Mouse (Mus musculus) CH12.LX (cell line): Measurements from ENCODE around the gene Pomt2. TPM values are rescaled to one million over a fixed set of nuclear protein-coding genes. Genes with fewer than 3 reads are reported as not detected.

ENCODE experiments used
- DNase-seq: peaks from one replicate; pipeline ENCODE4 v3.0.0-alpha.2; 2013; ENCODE audit errors: extremely low read depth
- H3K27ac ChIP-seq: 2 replicates; pipeline ENCODE4 v1.5.1; 2012; ENCODE audit warnings: low read depth, mild to moderate bottlenecking, control low read depth, moderate library complexity; ENCODE audit not compliant: insufficient read depth
- H3K27me3 ChIP-seq: replicated peaks from 2 replicates; pipeline ENCODE3; 2012; ENCODE audit warnings: inconsistent platforms
- H3K36me3 ChIP-seq, 2 experiments: replicated peaks in 1 of 2; 2 replicates each; pipeline versions ENCODE3 to v1.6.1; 2012; ENCODE audit warnings: inconsistent platforms in 1 of 2, low read length in 1 of 2, mild to moderate bottlenecking in 1 of 2, mixed read lengths in 1 of 2, moderate library complexity in 1 of 2; ENCODE audit not compliant: control insufficient read depth in 1 of 2, insufficient read depth in 1 of 2
- H3K4me1 ChIP-seq, 2 experiments: 2 replicates each; pipeline ENCODE4 v1.6.1; 2012; ENCODE audit warnings: inconsistent platforms in 1 of 2, moderate library complexity in 1 of 2; ENCODE audit not compliant: insufficient read depth in 2 of 2, control insufficient read depth in 1 of 2
- H3K4me2 ChIP-seq: 2 replicates; pipeline ENCODE4 v1.6.1; 2012; ENCODE audit warnings: low read depth, mild to moderate bottlenecking, control low read depth; ENCODE audit not compliant: poor library complexity, insufficient read depth, severe bottlenecking
- H3K4me3 ChIP-seq, 3 experiments: fragments of 150-350 bp in 1 of 3; sonication (generic) in 1 of 3; replicated peaks in 1 of 3; 2 replicates each; pipeline versions ENCODE3 to v1.5.1; 2011 to 2012; ENCODE audit warnings: low read depth in 2 of 3, low read length in 2 of 3, mild to moderate bottlenecking in 2 of 3, moderate library complexity in 2 of 3, control low read depth in 1 of 3, improper control_type of control experiment in 1 of 3, inconsistent platforms in 1 of 3, mixed read lengths in 1 of 3; ENCODE audit not compliant: poor library complexity in 1 of 3
- H3K79me2 ChIP-seq: replicated peaks from 2 replicates; pipeline ENCODE4 v1.6.1; 2012; ENCODE audit warnings: mild to moderate bottlenecking, moderate library complexity; ENCODE audit not compliant: control insufficient read depth, poor library complexity, insufficient read depth, severe bottlenecking; ENCODE audit errors: extremely low read depth
- H3K9ac ChIP-seq: 2 replicates; pipeline ENCODE4 v1.6.1; 2012; ENCODE audit warnings: low read depth, mild to moderate bottlenecking, control low read depth, moderate library complexity; ENCODE audit not compliant: insufficient read depth
- H3K9me3 ChIP-seq: replicated peaks from 2 replicates; pipeline ENCODE3; 2012; ENCODE audit warnings: low read length, inconsistent platforms, mixed read lengths
- CTCF ChIP-seq, 2 experiments: IDR thresholded peaks in 1 of 2; conservative IDR thresholded peaks in 1 of 2; 2 replicates each; pipeline ENCODE4 v1.5.1; 2011 to 2012; ENCODE audit warnings: low read depth in 2 of 2, low read length in 2 of 2, improper control_type of control experiment in 1 of 2, inconsistent platforms in 1 of 2, mild to moderate bottlenecking in 1 of 2, moderate library complexity in 1 of 2
- E2F4 ChIP-seq: IDR thresholded peaks from 2 replicates; pipeline ENCODE4 v1.6.1; 2011; ENCODE audit warnings: low read depth, low read length, improper control_type of control experiment; ENCODE audit not compliant: insufficient replicate concordance
- EP300 ChIP-seq: IDR thresholded peaks from 2 replicates; pipeline ENCODE4 v1.6.1; 2011; ENCODE audit warnings: low read length, improper control_type of control experiment
- ETS1 ChIP-seq: conservative IDR thresholded peaks from 2 replicates; pipeline ENCODE4 v1.6.1; 2012; ENCODE audit warnings: low read depth, mild to moderate bottlenecking, inconsistent platforms, low read length, improper control_type of control experiment, moderate library complexity
- HCFC1 ChIP-seq: IDR thresholded peaks from 2 replicates; pipeline ENCODE4 v1.6.1; 2012; ENCODE audit warnings: low read depth, mild to moderate bottlenecking, inconsistent platforms, low read length, improper control_type of control experiment
- IRF4 ChIP-seq: IDR thresholded peaks from 2 replicates; pipeline ENCODE4 v1.6.1; 2014; ENCODE audit warnings: low read depth, mild to moderate bottlenecking, inconsistent platforms, low read length, improper control_type of control experiment
- JUN ChIP-seq: IDR thresholded peaks from 2 replicates; pipeline ENCODE4 v1.6.1; 2011; ENCODE audit warnings: low read depth, mild to moderate bottlenecking, low read length, improper control_type of control experiment, moderate library complexity; ENCODE audit not compliant: insufficient read depth
- KAT2A ChIP-seq: IDR thresholded peaks from 2 replicates; pipeline ENCODE4 v1.6.1; 2012; ENCODE audit warnings: low read length, improper control_type of control experiment, inconsistent platforms; ENCODE audit not compliant: insufficient replicate concordance
- MAFK ChIP-seq: IDR thresholded peaks from 2 replicates; pipeline ENCODE4 v1.6.1; 2011; ENCODE audit warnings: low read length, improper control_type of control experiment; ENCODE audit not compliant: insufficient replicate concordance
- MAZ ChIP-seq: IDR thresholded peaks from 2 replicates; pipeline ENCODE4 v1.6.1; 2012; ENCODE audit warnings: low read depth, mild to moderate bottlenecking, inconsistent platforms, low read length, improper control_type of control experiment, moderate library complexity
- NELFE ChIP-seq: IDR thresholded peaks from 2 replicates; pipeline ENCODE4 v1.6.1; 2011; ENCODE audit warnings: low read depth, low read length, improper control_type of control experiment
- NRF1 ChIP-seq: IDR thresholded peaks from 2 replicates; pipeline ENCODE4 v1.6.1; 2014; ENCODE audit warnings: low read depth, mild to moderate bottlenecking, inconsistent platforms, low read length, improper control_type of control experiment, moderate library complexity
- POLR2A ChIP-seq: IDR thresholded peaks from 2 replicates; pipeline ENCODE4 v1.6.1; 2011; ENCODE audit warnings: low read depth, mild to moderate bottlenecking, improper control_type of control experiment, low read length
- RAD21 ChIP-seq: IDR thresholded peaks from 2 replicates; pipeline ENCODE4 v1.6.1; 2011; ENCODE audit warnings: low read depth, mild to moderate bottlenecking, low read length, improper control_type of control experiment, moderate library complexity
- SMC3 ChIP-seq: IDR thresholded peaks from 2 replicates; pipeline ENCODE4 v1.6.1; 2011; ENCODE audit warnings: low read depth, low read length, improper control_type of control experiment
- TBP ChIP-seq: conservative IDR thresholded peaks from 2 replicates; pipeline ENCODE4 v1.6.1; 2011; ENCODE audit warnings: low read depth, low read length, improper control_type of control experiment
- TCF12 ChIP-seq: IDR thresholded peaks from 2 replicates; pipeline ENCODE4 v1.6.1; 2014; ENCODE audit warnings: low read depth, mild to moderate bottlenecking, inconsistent platforms, low read length, improper control_type of control experiment
- UBTF ChIP-seq: IDR thresholded peaks from 2 replicates; pipeline ENCODE4 v1.6.1; 2012; ENCODE audit warnings: low read depth, mild to moderate bottlenecking, inconsistent platforms, low read length, improper control_type of control experiment, moderate library complexity
- USF1 ChIP-seq: IDR thresholded peaks from 2 replicates; pipeline ENCODE4 v1.6.1; 2014; ENCODE audit warnings: low read depth, mild to moderate bottlenecking, inconsistent platforms, low read length, improper control_type of control experiment
- USF2 ChIP-seq: conservative IDR thresholded peaks from 2 replicates; pipeline ENCODE4 v1.6.1; 2011; ENCODE audit warnings: low read depth, low read length, improper control_type of control experiment
- ZMIZ1 ChIP-seq: IDR thresholded peaks from 2 replicates; pipeline ENCODE4 v1.6.1; 2012; ENCODE audit warnings: low read depth, mild to moderate bottlenecking, inconsistent platforms, low read length, improper control_type of control experiment
- ZNF384 ChIP-seq: IDR thresholded peaks from 2 replicates; pipeline ENCODE4 v1.6.1; 2012; ENCODE audit warnings: low read depth, low read length, improper control_type of control experiment, inconsistent platforms
- dilution Hi-C: fragments of 300-500 bp; cut with MboI; formaldehyde crosslinking; loops from 2 replicates; pipeline ENCODE4 v1.14.3; 2020; ENCODE audit warnings: low sequenced_read_pairs; ENCODE audit not compliant: extremely low pct_unique_long_range_greater_than_20kb, extremely low pct_ligation_motif_present
- in situ Hi-C: fragments of 300-500 bp; cut with MboI; formaldehyde crosslinking; loops from 3 replicates; pipeline ENCODE4 v1.14.3; 2019; ENCODE audit warnings: low sequenced_read_pairs, low pct_ligation_motif_present, low pct_unique_long_range_greater_than_20kb, mixed read lengths
- polyA plus RNA-seq: library from polyadenylated mRNA; unstranded; fragments of >175 nt; gene quantifications from 2 replicates; pipeline ENCODE4 v1.2.1, GENCODE M21; 2012; ENCODE audit warnings: low read depth; ENCODE audit not compliant: insufficient read length
- total RNA-seq, 2 experiments: library from RNA; depleted of rRNA; stranded (reverse); fragments of 300-350 nt in 1 of 2; fragments of >200 nt in 1 of 2; gene quantifications; 2 replicates each; pipeline ENCODE4 v1.2.3; 2012 to 2014

Pomt2 gene
- total and polyA plus RNA-seq, 3 experiments: 11.6 to 12.8 (median 11.7) TPM

GRCm38 (mm10) chr12:87088331-87088730 lies 59.4 kb downstream of the Pomt2 start:
- H3K27me3 ChIP-seq: peaks cover 13% of the 10 kb centered on the region
- no peaks in the 10 kb centered on the region for H3K36me3 ChIP-seq
- TF ChIP-seq MAFK (no peak), ETS1 (no peak), CTCF (conservative IDR thresholded peaks at IDR 0.05 in 1 of 2, IDR thresholded peaks at IDR 0.05 in 1 of 2; ENCODE audit: low read depth in 2 of 2, low read length in 2 of 2) (peak; percentile 70 to 84), NRF1 (no peak), POLR2A (no peak), RAD21 (peak; percentile 35), E2F4 (no peak), TCF12 (0 out of 2 replicates have a peak, but pooled peaks have one; percentile 20), EP300 (peak; percentile 51; the same call in 1 of the 2 replicates), SMC3 (peak; percentile 37), ZMIZ1 (no peak), KAT2A (no peak), ZNF384 (no peak), HCFC1 (no peak), USF1 (no peak), IRF4 (peak; percentile 51), USF2 (no peak), MAZ (no peak)
- TF ChIP-seq, all 38 proteins: peak for 6
- dilution Hi-C loops: no loop called here
- DNase-seq: peak; percentile 55
- peaks cover 3 to 30% of the 10 kb centered on the region in 2 experiments for H3K4me1 ChIP-seq
- no peak overlapping the region for H3K27ac ChIP-seq
- H3K9me3 ChIP-seq: no peaks in the 10 kb centered on the region
- no peak overlapping the region for H3K9ac ChIP-seq
- H3K4me2 ChIP-seq: no peak overlapping the region
- no peaks in the 10 kb centered on the region for H3K79me2 ChIP-seq
- in situ Hi-C loops: no loop called here
- no peak overlapping the region for H3K4me3 ChIP-seq

GRCm38 (mm10) chr12:87087236-87087635 lies 60.5 kb downstream of the Pomt2 start:
- in situ Hi-C loops: no loop called here
- dilution Hi-C loops: no loop called here
- DNase-seq: no peak

More at GRCm38 (mm10) chr12:87087236-87087635, 60.5 kb downstream of the Pomt2 start:
- H3K9ac ChIP-seq: no peak overlapping the region
- no peaks in the 10 kb centered on the region for H3K36me3 ChIP-seq
- no peaks in the 10 kb centered on the region for H3K79me2 ChIP-seq
- no peak overlapping the region for H3K4me3 ChIP-seq
- peaks cover 24% of the 10 kb centered on the region for H3K27me3 ChIP-seq
- H3K4me2 ChIP-seq: 0 out of 2 replicates have a peak overlapping the region, but pooled peaks have one; percentile 24
- H3K9me3 ChIP-seq: no peaks in the 10 kb centered on the region
- peaks cover under 1 to 29% of the 10 kb centered on the region in 2 experiments for H3K4me1 ChIP-seq
- 0 out of 2 replicates have a peak, but pooled peaks have one; percentile 17 for TF ChIP-seq TBP
- TF ChIP-seq JUN: no peak
- no peak for TF ChIP-seq UBTF
- 0 out of 2 replicates have a peak, but pooled peaks have one; percentile 8 for TF ChIP-seq NELFE
- TF ChIP-seq, all 38 proteins: peak for 2
- H3K27ac ChIP-seq: no peak overlapping the region
